Mouse (Mus musculus) thymus, postnatal 36 days (tissue): ENCODE measurements around the gene Sorcs3.

Source experiments
- DNase-seq, 2 experiments: peaks; one replicate each; pipeline ENCODE4 v3.0.0; 2022; ENCODE audit warnings: mixed read lengths in 2 of 2

Gene Sorcs3

GRCm38 (mm10) chr19:48205929-48206814 is at the start of gene Sorcs3:
Gene Sorcs3 (plus strand): TSS chr19:48206025.
- no peak for DNase-seq

- DNase-seq = no peak
Measured at GRCm38 (mm10) chr19:48165341-48165740, 40.5 kb upstream of the Sorcs3 start.

DNA sequence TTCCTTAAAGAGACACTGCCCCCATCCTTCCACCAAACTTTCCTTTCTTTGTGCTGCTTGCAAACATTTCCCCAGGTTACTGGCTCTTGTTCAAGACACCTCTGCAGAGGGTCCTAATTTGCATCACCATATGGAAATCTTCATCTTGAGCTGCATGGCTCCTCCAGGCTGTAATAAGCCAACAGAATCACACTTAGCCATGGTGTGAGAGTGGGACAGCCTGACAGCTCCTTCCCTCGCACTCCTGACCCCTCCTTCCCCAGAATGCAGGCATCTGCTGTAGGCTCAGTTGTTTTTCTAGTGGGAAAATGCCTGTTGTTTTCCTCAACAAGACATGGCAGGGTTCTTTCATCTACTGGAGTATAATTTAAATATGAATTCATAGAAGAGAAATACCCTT is 38.7 kb upstream of the Sorcs3 start:
- no peak for DNase-seq

DNA sequence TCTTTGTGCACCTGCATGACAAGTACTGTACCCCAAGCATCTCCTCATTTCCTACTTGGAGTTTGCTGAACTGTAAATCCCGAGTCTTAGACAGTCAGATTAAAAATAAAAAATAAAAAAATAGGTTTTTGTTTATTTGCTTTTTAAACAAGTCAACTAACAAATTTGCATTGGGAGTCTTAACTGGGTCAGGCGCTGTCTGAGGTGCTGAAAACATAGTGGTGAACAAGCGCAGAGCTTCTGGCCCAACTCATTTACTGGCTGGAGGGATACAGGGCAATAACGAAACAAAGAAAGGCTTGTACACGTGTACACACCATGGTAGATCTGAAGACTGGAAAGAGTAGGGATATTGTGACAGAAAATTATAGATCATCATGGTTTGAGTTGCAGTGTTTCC is 37.5 kb upstream of the Sorcs3 start:
- DNase-seq = no peak

DNA sequence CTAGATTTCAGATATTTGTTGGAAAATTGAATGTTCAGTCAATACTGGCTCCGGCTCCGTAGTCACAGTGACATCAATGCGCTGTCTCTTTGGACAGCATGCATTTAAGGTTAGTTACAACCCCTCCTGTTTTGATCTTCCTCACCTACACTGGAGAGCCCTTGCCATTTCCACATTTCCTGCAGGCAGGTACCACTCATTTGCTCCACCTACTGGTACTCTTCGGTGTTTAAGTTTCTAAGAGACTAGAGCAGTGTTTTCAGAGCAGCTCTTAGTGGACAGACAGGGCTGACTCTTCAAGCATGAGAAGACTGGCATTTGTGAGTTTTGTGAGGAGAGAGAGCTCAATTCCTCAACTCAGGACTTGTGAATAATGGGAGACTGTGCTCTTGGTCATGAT is 31.1 kb upstream of the Sorcs3 start:
- DNase-seq = no peak

DNA sequence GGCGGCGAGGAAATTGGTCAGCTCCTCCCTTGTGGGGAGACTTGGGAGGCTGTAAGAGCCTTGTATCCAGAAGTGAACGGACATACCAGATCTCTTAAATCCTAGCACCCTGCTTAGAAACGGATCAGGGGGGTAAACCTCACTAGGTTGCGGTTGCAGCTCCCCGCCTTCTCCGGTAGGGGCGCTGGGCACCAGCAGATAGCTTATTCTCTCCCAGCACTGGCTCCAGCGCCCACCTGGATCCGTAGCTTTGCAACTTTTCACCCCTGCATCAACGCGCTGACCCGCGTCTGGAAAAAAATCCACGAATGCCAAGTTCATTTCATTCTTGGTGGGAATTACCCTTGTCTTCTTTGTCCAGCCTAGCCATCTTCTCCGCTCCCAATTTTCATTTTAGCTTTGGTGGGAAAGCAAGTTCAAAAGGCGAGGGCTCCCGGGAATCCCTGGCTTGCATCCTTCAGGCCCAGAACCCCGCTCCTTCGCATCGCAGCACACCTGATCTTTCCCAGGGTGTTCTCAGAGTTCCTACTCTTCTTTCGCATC is 1.8 kb upstream of the Sorcs3 start:
- no peak for DNase-seq

DNA sequence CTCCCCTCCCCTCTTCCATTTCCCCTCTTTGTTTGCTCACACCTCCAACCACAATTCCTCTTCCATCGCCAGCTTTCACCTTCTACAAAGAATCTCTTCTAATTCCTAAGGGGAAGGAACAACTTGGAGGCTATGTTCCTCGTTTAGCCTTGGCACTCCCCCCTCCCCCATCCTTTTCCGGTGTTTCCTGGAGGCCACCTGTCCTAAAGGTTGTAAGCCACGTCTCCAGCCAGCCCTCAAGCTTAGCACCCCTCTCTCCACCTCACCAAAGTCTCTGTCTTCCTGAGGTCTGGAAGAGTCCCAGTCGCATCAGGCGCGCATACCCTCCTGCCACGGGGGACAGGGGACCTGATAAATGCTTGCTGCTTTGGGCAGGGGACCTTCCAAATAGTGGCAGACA is 1.3 kb upstream of the Sorcs3 start:
- no peak for DNase-seq

GRCm38 (mm10) chr19:48204892-48205761 is 698 bp upstream of the Sorcs3 start:
- DNase-seq = no peak

DNA sequence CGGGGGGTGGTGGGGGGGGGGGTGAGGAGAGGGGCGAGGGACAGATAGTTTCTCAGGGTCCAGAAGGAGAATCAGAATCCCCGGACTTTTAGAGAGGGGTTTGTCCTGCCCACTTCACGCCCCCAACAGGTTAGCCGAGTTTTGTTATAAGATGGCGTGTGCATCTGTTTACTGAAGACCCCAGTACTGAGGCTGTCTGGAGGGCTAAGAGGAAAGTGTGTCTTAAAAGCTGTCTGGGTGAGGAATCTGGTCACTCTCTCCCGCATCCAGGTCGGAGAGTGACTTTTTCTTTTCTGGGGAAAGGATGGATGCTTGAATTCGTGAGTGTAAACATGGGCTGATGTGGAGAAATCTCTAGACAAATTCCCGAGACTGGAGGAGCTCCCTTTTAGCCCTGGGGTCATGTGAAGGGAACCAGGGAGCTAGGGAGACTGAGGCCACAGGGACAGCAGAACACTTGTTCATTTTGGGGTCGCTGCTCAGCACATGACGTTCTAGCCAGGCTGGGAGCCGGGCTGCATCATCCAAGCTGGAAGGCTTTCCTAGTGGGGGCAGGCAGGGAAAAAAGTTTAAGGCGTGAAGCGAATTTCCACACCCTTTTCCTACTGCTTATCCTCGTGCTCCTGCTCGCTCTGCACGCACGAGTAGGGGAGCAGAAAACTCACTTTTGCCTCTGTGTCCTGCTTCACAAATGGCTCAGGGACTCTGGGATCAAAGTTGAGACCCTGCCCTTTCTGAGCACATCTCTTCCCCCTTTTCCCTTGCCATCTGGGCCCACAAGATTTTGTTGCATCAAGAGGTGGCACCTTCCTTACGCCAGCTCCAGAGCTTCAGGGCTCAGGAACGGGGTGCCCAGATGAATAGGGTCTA is 1.3 kb downstream of the Sorcs3 start:
- no peak for DNase-seq

DNA sequence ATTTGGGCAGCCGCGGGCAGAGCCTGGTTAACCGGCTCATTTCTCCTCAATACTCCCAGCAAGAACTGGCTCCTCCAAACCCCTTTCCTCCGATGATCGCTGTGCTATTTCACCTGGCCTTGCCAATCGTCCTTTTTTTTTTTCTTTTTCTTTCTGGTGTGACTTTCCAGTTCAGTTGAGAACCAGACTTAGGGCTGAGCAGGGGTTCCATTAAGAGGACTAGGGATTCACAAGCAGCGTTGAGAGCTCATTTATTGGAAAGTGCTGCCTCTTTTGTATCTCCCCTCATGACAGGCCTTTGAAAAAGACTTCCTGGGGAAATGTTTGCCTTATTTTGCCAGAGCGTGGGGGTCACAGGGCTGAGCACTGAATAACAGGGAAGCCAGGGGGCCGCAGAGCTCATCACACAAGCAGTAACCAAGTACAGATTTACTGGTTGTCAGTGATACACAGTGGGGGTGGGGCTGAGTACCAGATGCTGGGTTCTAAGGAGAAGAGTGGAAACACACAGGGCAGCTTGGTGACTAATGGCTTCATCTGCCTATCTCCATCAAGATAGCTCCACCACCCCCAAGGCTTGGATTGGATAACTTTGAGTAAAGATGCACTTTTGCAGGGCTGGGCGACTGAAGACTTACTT is 2.0 kb downstream of the Sorcs3 start:
- no peak for DNase-seq

DNA sequence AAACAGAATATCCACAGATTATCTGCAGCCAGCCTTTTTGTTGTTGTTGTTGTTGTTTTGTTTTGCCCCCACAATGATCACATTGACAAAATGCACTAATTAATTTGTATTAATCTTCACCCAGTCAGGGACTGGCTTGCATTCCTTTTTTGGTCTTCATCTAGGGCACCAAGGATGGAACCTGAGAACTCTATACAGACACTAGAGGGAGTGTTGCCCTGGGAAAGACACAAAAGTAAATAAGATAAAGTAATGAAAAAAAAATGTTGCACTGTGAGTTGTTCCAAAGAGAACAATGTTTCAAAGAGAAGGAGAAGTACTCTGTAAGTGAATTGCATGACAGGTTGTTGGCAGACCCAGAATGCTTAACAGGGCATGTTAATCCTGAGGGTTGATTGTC is 9.6 kb downstream of the Sorcs3 start:
- no peak for DNase-seq

DNA sequence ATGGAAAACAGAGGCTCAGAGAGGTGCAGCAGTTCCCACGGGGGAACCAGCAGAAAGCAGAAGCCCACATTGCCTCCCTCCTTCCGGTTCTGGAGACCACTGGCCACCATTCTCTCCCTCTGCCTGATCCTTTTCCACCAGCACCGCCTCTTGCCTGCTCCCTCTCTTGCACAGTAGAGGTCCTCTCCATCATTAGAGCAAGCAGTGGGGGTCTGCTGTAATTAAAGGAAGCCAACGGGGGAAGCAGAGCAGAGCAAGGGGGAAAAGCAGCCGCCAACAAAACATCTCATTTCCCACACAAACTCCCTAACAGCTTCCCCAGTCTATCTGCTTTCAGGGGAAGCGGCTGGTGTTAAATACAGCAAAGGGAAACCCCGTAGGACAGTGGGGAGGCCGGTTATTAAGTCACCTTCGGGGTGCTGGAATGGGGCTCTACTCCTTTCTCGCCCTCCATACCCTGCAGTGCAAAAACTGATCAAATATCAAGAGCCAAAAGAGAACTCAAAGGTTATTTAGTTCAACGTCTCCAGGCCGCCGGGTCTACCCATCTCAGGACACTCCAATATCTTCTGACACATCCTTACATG is 32.1 kb downstream of the Sorcs3 start:
- no peak for DNase-seq

DNA sequence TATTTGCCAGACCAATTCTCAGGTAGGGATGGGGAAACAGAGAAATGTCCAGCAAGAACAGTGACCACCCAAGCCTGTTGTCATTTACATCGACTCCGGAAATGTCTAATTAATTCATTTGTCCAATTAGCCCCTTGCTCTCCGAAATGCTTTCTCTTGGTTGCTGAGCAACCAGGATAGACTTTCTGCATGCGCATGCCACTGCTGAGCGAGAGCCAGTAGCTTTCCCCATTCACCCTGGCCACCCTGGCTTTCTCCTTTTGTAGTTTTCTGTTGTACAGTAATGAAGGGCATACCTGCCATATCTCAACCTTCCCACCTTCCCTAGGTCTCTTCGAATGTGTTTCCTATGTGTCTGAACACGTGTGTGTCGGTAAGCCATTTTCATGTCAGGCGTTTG is 32.6 kb downstream of the Sorcs3 start:
- no peak for DNase-seq

DNA sequence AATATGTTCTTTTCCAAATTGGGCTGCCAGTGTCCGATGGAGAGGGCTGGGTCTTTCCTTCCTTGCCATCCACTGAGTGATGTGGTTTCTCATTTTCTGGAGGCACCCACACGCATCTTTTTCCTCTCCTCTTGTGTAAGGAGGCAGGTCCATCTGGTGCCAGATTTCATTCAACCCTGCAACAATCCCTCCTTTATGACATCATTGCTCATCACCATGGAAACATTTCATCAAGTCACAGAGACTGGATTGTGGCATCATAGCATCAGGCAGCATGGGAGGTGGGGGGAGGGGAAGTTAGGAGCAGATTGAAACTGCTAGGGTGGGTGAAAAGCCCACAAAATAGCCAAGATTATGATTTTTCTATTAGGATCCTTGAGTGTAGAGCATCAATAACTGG is 35.1 kb downstream of the Sorcs3 start:
- no peak for DNase-seq

DNA sequence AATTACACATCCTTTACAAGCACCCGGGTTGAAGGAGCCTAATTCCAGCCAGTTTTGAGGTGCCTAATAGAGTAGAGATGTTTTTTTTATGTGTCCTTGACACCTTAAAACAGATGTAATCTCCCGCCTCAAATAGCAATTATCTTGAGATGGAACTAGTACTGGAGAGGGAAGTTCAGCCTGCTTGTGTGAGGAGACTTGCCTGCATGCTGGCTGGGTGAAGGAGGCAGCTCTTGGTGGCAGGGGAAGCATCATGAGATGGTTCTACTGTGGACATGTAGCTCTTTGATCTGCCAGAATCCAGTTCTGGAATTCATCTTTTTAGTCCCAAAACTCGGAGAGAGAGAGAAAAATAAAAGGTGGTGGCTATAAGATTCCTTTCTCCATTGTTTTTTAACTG is 38.2 kb downstream of the Sorcs3 start:
- no peak for DNase-seq

GRCm38 (mm10) chr19:48259223-48259622 is 53.4 kb downstream of the Sorcs3 start:
- DNase-seq = no peak

DNA sequence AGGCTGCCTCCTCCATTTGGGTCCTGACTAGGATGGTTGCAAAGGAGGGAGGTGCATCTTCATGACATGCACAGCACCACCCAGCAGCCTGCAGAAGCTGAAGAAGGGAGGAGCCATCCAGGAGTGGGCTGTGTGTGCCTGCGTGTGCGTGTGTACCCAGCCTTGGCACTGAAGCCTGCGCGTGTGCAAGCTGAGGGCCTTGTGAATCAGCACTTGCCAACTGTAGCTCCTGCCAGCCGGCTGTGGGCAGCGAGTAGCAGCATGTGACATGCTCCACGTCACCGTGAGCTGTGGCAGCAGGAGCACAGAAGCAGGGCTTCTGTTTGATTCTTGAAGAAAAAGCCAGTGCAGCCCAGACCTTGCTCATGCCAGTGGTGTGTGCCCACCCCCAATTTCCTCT is 54.8 kb downstream of the Sorcs3 start:
- no peak for DNase-seq

DNA sequence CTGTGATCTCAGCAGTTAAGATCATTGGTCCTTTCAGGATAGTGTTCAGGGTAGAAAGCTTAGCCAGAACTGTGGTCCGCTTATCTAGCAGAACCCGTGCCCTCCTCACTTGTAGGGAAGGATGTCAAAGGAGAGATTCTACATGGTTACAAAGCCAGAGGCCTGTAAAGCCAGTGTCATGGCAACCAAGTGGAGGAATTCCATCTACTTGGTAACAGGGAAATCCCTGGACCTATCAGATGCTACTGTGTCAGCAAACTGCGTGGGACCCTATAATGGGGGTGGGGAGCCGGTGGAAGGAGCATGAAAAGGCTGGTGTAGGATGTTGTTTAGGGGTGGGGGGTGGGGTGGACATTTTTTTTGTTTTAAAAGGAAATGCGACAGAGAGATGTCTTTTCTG is 57.9 kb downstream of the Sorcs3 start:
- DNase-seq = no peak

- no peak for DNase-seq
Measured at GRCm38 (mm10) chr19:48280273-48280672, 74.4 kb downstream of the Sorcs3 start.

DNA sequence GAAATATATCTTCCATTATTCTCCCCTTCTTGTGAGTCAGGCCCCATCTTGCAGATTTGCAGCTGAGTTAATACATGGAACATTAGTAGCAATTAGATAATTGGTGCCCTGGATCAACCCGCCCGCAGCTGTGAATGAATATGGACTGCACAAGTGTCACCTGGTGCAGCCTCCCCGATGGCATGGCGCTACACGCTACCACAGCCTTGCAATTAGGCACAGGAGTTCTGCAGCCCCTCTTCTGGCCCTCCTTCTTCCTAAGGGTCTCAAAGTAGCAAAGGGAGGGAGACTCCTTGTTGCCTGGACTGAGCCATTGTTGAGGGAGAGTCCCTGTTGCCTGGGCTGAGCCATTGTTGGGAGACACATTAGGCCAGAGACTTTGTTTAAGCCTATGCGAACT is 76.4 kb downstream of the Sorcs3 start:
- no peak for DNase-seq

DNA sequence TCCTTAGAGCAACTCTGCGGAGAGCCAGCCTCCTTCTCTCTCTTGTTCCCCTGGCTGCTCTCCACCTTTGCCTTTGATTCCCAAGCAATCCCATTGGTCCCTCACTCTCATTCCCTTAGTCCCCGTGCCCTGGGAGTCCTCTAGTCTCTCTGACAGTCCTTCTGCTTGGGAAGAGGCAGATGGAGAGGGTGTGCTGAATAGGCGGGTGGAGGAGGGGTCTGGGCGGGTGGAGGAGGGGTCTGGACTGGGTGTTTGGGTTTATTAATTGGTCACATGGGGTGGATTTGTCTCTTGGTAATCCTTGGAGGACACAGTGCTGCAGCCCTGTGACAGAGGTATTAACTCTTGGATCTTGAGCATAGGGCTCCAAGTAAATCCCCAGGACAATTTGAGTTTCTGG is 77.4 kb downstream of the Sorcs3 start:
- DNase-seq = no peak
